Mouse (Mus musculus): ENCODE data around the gene Utp11. TPM values are rescaled to one million over a fixed set of nuclear protein-coding genes. Genes with fewer than 3 reads are reported as not detected.
"Not testable (repeated sequence)": the region's sequence is repeated elsewhere in the genome, so short reads cannot be mapped to it uniquely, and the experiment has no call there.

Utp11 gene
- polyA plus RNA-seq, 1 experiment from 2014 or later = 63.0 TPM

- no peak for ATAC-seq (ENCODE audit: low FRiP score, low read depth)
- Histone ChIP-seq H3K9me3 (no peaks in the 10 kb centered on the region), H3K4me2 (replicated peaks) (no peak overlapping the region), H3K4me1 (peaks cover 35% of the 10 kb centered on the region), H3K36me3 (peaks cover 14% of the 10 kb centered on the region), H3K27me3 (peaks cover 26% of the 10 kb centered on the region), H3K27ac (replicated peaks) (no peak overlapping the region), H3K9ac (replicated peaks) (no peak overlapping the region), H3K4me3 (no peak overlapping the region)
- WGBS = 86% methylated on average over 6 of the region's 6 CpGs
These were observed 19.2 kb upstream of the Utp11 start for GRCm38 (mm10) chr4:124712618-124713017.

GRCm38 (mm10) chr4:124710776-124711291 is 17.4 kb upstream of the Utp11 start:
- 10% methylated on average over 5 of the region's 5 CpGs for WGBS
- ATAC-seq (ENCODE audit: low FRiP score, low read depth) = no peak
- Histone ChIP-seq H3K4me1 (peaks cover 30% of the 10 kb centered on the region), H3K9me3 (no peaks in the 10 kb centered on the region), H3K27ac (replicated peaks) (no peak overlapping the region), H3K4me2 (replicated peaks) (no peak overlapping the region), H3K9ac (replicated peaks) (no peak overlapping the region), H3K4me3 (no peak overlapping the region), H3K27me3 (peaks cover 34% of the 10 kb centered on the region), H3K36me3 (peaks cover 2% of the 10 kb centered on the region)

- Histone ChIP-seq H3K9ac (replicated peaks) (peak overlapping the region; percentile 39; the same call in 1 of the 2 replicates), H3K4me1 (peaks cover 24% of the 10 kb centered on the region), H3K4me2 (replicated peaks) (peak overlapping the region; percentile 49), H3K9me3 (no peaks in the 10 kb centered on the region), H3K36me3 (no peaks in the 10 kb centered on the region), H3K27me3 (peaks cover 34% of the 10 kb centered on the region), H3K27ac (replicated peaks) (no peak overlapping the region), H3K4me3 (peak overlapping the region; percentile 19; the same call in 1 of the 2 replicates)
- 3% methylated on average over 18 of the region's 18 CpGs for WGBS
- no peak for ATAC-seq (ENCODE audit: low FRiP score, low read depth)
These were observed 16.6 kb upstream of the Utp11 start for GRCm38 (mm10) chr4:124709961-124710446.

GRCm38 (mm10) chr4:124708518-124709477 is 15.4 kb upstream of the Utp11 start:
- H3K27ac ChIP-seq (replicated peaks) = peak overlapping the region; percentile 43; the same call in 1 of the 2 replicates
- 2% methylated on average over 41 of the region's 41 CpGs for WGBS
- H3K9me3 ChIP-seq = no peaks in the 10 kb centered on the region
- peak; percentile 39 for ATAC-seq (ENCODE audit: low FRiP score, low read depth)
- H3K4me1 ChIP-seq = peaks cover 33% of the 10 kb centered on the region
- H3K27me3 ChIP-seq = peaks cover 34% of the 10 kb centered on the region
- H3K4me3 ChIP-seq = peak overlapping the region; percentile 26
- peak overlapping the region; percentile 52 for H3K4me2 ChIP-seq (replicated peaks)
- 0 out of 2 replicates have a peak overlapping the region, but pooled peaks have one; percentile 28 for H3K9ac ChIP-seq (replicated peaks)
- H3K36me3 ChIP-seq = no peaks in the 10 kb centered on the region

- Histone ChIP-seq H3K4me2 (replicated peaks) (peak overlapping the region; percentile 52; the same call in 1 of the 2 replicates), H3K4me1 (peaks cover 39% of the 10 kb centered on the region), H3K27me3 (peaks cover 34% of the 10 kb centered on the region)
- 9% methylated on average over 1 of the region's 1 CpGs for WGBS
- H3K4me3 ChIP-seq; H3K36me3 ChIP-seq; H3K9ac ChIP-seq (replicated peaks); ATAC-seq (ENCODE audit: low FRiP score, low read depth); H3K27ac ChIP-seq (replicated peaks); H3K9me3 ChIP-seq: not testable (repeated sequence)
These were observed 14.8 kb upstream of the Utp11 start for GRCm38 (mm10) chr4:124708200-124708517.

GRCm38 (mm10) chr4:124707381-124708199 is 14.2 kb upstream of the Utp11 start:
- not testable (repeated sequence) for H3K36me3 ChIP-seq; H3K9me3 ChIP-seq; ATAC-seq (ENCODE audit: low FRiP score, low read depth); H3K9ac ChIP-seq (replicated peaks); H3K4me2 ChIP-seq (replicated peaks); H3K27ac ChIP-seq (replicated peaks); H3K4me3 ChIP-seq
- Histone ChIP-seq H3K4me1 (peaks cover 41% of the 10 kb centered on the region), H3K27me3 (peaks cover 34% of the 10 kb centered on the region)
- WGBS = 87% methylated on average over 25 of the region's 25 CpGs

GRCm38 (mm10) chr4:124705661-124706269 is 12.4 kb upstream of the Utp11 start:
- H3K4me1 ChIP-seq = peaks cover 59% of the 10 kb centered on the region
- H3K36me3 ChIP-seq = no peaks in the 10 kb centered on the region
- no peak for ATAC-seq (ENCODE audit: low FRiP score, low read depth)
- H3K4me3 ChIP-seq = no peak overlapping the region
- H3K4me2 ChIP-seq (replicated peaks) = no peak overlapping the region
- H3K9me3 ChIP-seq = no peaks in the 10 kb centered on the region
- 93% methylated on average over 23 of the region's 23 CpGs for WGBS
- no peak overlapping the region for H3K9ac ChIP-seq (replicated peaks)
- peaks cover 50% of the 10 kb centered on the region for H3K27me3 ChIP-seq
- no peak overlapping the region for H3K27ac ChIP-seq (replicated peaks)

- Histone ChIP-seq H3K4me1 (peaks cover 63% of the 10 kb centered on the region), H3K9ac (replicated peaks) (peak overlapping the region; percentile 7; the same call in 1 of the 2 replicates), H3K27ac (replicated peaks) (peak overlapping the region; percentile 39), H3K27me3 (peaks cover 47% of the 10 kb centered on the region), H3K9me3 (no peaks in the 10 kb centered on the region), H3K4me3 (no peak overlapping the region), H3K36me3 (no peaks in the 10 kb centered on the region), H3K4me2 (replicated peaks) (peak overlapping the region; percentile 29; the same call in 1 of the 2 replicates)
- ATAC-seq (ENCODE audit: low FRiP score, low read depth) = no peak
- 24% methylated on average over 11 of the region's 11 CpGs for WGBS
These were observed 11.5 kb upstream of the Utp11 start for GRCm38 (mm10) chr4:124704797-124705474.

- H3K4me1 ChIP-seq = peaks cover 60% of the 10 kb centered on the region
- H3K4me3 ChIP-seq = no peak overlapping the region
- peak overlapping the region; percentile 21; the same call in 1 of the 2 replicates for H3K9ac ChIP-seq (replicated peaks)
- no peak for ATAC-seq (ENCODE audit: low FRiP score, low read depth)
- H3K4me2 ChIP-seq (replicated peaks) = peak overlapping the region; percentile 29
- H3K36me3 ChIP-seq = no peaks in the 10 kb centered on the region
- WGBS = 7% methylated on average over 6 of the region's 6 CpGs
- no peaks in the 10 kb centered on the region for H3K9me3 ChIP-seq
- peak overlapping the region; percentile 39 for H3K27ac ChIP-seq (replicated peaks)
- H3K27me3 ChIP-seq = peaks cover 44% of the 10 kb centered on the region
These were observed 10.7 kb upstream of the Utp11 start for GRCm38 (mm10) chr4:124703881-124704796.

GRCm38 (mm10) chr4:124703406-124703805 is 10.0 kb upstream of the Utp11 start:
- H3K9me3 ChIP-seq = no peaks in the 10 kb centered on the region
- H3K4me3 ChIP-seq = no peak overlapping the region
- no peaks in the 10 kb centered on the region for H3K36me3 ChIP-seq
- H3K27me3 ChIP-seq = peaks cover 42% of the 10 kb centered on the region
- WGBS = 34% methylated on average over 2 of the region's 2 CpGs
- peaks cover 53% of the 10 kb centered on the region for H3K4me1 ChIP-seq
- peak overlapping the region; percentile 21; the same call in 1 of the 2 replicates for H3K9ac ChIP-seq (replicated peaks)
- peak overlapping the region; percentile 29 for H3K4me2 ChIP-seq (replicated peaks)
- ATAC-seq (ENCODE audit: low FRiP score, low read depth) = no peak
- 0 out of 2 replicates have a peak overlapping the region, but pooled peaks have one; percentile 10 for H3K27ac ChIP-seq (replicated peaks)
